Mouse (Mus musculus): Measurements from ENCODE around the gene Mdh1.
"Not testable (repeated sequence)": the region's sequence is repeated elsewhere in the genome, so short reads cannot be mapped to it uniquely, and the experiment has no call there.

The Mdh1 gene

GRCm38 (mm10) chr11:21545951-21546350 lies 26.2 kb downstream of the Mdh1 start:
- no peak for DNase-seq (ENCODE audit: low read depth, low spot score)

DNA sequence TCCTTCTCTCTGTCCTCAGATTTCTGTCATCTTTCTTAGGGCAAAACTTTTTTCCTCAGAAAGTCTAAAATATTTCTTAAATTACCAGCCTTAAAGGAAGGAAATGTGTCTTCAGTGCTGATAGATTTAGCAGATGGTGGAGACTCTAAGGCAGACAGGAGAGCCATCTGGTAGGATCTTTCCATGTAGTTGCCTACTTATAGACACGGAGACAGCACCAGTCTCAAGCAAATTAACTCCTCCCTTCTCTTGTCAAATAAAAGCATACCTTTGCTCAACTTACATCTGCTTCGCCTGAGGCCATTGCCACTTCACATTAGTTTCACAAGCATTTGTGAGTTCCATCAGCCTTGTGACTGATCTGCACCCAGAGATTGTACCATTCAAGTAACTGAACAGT lies 27.1 kb downstream of the Mdh1 start:
- DNase-seq (ENCODE audit: low read depth, low spot score), result no peak

DNA sequence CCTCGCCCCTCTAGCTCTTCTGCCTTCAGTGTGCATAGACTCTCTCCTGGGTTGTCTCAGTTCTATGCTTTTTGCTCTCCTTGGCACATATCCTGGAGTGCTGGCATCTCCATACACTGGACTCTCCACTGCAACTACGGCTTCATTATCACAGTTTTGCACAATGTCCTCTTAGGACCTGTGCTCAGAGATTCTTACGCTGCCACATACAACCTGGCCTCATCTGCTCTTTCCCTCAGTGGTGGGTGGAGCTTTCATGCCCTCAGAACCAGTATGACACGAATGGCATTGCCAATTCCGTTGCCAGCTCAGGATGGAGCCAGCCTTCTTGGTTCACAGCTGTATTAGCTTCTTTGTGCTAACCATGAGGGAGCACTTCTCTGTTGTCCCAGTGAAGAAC lies 29.4 kb downstream of the Mdh1 start:
- no peak for DNase-seq (ENCODE audit: low read depth, low spot score)

GRCm38 (mm10) chr11:21540622-21541021 lies 31.5 kb downstream of the Mdh1 start:
- no peak for DNase-seq (ENCODE audit: low read depth, low spot score)

DNA sequence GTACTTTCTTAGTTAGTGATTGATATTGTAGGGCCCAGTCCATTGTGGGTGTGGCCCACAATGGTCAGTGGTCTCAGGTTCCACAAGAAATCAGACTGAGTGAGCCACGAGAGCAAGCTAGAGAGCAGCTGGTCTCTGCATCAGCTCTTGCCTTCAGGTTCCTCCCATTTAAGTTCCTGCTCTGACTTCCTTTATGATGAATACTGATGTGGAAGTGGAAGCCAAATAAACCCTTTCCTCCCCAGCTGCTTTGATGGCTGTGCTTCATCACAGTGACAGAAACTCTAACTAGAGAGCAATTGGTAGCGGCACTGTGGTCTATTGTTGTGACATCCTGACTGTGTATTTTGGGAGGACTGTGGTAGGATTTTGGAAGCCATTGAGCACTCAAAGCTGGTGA lies 32.1 kb downstream of the Mdh1 start:
- DNase-seq (ENCODE audit: low read depth, low spot score), result no peak

DNA sequence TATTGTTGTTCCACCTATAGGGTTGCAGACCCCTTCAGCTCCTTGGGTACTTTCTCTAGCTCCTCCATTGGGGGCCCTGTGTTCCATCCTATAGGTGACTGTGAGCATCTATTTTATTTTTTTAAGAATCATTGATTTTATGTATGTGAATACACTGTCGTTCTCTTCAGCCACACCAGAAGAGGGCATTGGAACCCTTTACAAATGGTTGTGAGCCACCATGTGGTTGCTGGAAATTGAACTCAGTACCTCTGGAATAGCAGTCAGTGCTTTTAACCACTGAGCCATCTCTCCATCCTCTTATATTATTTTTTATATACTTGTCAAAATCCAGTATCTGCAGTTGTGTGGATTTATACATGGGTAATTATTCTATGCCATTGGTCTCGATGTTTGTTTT lies 41.3 kb downstream of the Mdh1 start:
- not testable (repeated sequence) for DNase-seq (ENCODE audit: low read depth, low spot score)

- DNase-seq (ENCODE audit: low read depth, low spot score), result no peak
Measured at GRCm38 (mm10) chr11:21528676-21529394, 43.3 kb downstream of the Mdh1 start.

DNA sequence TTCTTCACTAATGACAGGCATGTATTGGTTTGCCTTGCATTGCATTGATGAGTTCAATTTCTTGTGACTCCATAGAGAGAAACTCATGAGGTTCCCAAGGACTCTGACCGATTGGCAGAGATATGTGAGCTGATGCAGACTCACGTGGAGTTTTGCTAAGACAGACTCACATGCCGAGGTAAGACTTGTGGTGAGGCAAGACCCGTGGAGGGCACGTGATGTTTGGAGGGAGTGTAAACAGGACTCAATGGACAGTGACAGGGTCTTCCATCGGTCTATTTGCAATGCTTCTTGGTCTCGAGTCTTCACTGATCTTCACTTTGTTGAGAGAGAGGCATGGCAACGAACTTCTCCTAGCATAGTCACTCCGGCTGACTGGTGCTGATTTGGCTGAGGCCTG lies 54.4 kb downstream of the Mdh1 start:
- DNase-seq (ENCODE audit: low read depth, low spot score), result no peak

GRCm38 (mm10) chr11:21516396-21516795 lies 55.8 kb downstream of the Mdh1 start:
- not testable (repeated sequence) for DNase-seq (ENCODE audit: low read depth, low spot score)

DNA sequence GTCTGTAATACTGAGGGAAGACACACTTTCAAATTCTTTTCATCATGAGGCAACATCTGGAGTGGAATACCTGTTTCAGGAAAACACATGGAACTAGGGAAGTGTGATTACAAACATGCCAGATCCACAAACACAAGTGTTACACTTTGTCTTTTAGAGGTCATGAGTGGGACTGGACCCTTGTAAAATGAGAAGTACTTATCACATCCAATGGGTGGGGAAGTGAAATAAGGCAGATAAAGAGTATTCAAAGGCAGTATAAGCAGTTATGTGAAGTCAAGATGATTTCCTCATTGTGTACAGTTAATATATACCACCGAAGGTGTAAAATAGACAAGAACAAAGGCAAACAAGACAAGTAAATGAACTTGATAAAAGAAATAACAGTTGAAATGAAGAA lies 61.6 kb downstream of the Mdh1 start:
- not testable (repeated sequence) for DNase-seq (ENCODE audit: low read depth, low spot score)

DNA sequence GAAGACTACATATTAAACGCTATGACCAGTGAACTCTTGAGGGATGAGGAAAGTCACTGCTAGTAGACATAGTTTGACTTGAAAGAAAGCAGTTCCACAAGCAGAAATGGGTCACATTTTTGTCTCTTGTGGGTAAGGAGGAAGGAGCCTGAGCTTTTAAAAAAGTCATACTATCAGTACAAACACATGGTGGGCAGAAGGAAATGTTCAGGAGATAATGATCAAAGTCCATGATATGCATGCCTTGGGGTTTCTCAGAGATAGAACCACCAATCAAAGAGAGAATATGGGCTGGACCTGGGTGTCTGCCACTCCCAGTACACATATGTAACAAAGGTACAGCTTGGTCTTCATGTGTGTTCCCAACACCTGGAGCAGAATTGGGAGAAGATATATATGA lies 63.5 kb downstream of the Mdh1 start:
- not testable (repeated sequence) for DNase-seq (ENCODE audit: low read depth, low spot score)

- not testable (repeated sequence) for DNase-seq (ENCODE audit: low read depth, low spot score)
Measured at GRCm38 (mm10) chr11:21507073-21507472, 65.1 kb downstream of the Mdh1 start.

Measured in embryo, embryonic 11.5 days (tissue).